Mouse (Mus musculus): ENCODE results near the gene Med13l.

Med13l gene

DNA sequence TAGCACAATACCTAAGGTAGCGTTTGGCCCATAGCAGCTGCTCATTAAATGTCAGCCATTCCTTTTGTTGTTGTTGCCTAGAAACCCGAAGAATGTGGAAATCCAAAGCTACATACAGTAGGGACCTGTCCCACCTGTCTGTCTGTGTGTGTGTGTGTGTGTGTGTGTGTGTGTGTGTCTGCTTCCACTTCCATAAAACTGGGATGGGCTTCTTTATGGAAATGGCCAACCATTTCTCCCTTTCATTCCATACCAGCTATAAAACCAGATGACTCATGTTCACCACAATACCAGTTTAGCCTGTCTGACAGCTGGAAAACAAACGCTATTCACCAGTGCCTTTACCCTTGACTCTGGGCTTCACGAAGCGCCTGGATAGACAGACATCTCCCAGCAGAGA, 249.1 kb downstream of the Med13l start:
- no peak for TF ChIP-seq GATA4 (IDR thresholded peaks at IDR 0.05; ENCODE audit: insufficient replicate concordance, low read length)

DNA sequence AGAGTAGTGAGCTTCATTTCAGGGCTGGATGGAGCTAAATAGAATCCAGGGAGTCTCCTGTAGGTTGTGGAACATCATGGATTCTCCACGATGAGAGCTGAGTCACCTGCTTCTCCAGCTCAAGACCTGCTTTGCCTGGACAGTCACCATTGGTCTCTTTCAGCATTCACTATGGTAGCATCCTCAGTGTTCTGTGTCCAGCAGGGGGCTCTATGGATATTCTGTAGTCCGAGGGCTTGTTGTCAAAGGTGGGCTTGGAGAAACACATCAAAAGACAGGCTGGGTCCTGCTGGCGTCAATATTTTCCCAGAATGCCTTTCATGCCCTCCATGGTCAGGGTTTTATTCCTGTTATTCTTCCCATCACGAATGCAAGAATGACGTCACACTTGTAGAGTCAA, 251.2 kb downstream of the Med13l start:
- TF ChIP-seq GATA4 (IDR thresholded peaks at IDR 0.05; ENCODE audit: insufficient replicate concordance, low read length): no peak

DNA sequence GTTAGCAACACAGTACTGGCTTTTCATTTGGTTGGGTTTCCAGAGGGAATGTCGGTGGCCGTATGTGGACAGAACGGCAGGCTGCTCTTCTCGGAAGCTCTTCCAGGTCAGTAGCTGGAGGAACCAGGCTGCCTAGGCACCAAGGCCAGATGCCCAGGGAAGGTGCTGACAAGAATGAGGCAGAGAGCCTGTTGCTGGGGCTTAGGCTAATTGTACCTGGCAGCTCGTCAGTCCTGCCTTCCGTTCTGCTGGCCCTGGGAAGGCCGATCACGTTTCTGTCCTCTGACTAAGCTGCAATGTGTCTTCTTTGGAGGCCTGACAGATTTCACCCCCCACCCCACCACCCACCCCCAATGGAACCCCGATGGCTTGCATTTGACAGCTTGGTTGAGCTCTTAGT, 251.9 kb downstream of the Med13l start:
- TF ChIP-seq GATA4 (IDR thresholded peaks at IDR 0.05; ENCODE audit: insufficient replicate concordance, low read length): no peak

DNA sequence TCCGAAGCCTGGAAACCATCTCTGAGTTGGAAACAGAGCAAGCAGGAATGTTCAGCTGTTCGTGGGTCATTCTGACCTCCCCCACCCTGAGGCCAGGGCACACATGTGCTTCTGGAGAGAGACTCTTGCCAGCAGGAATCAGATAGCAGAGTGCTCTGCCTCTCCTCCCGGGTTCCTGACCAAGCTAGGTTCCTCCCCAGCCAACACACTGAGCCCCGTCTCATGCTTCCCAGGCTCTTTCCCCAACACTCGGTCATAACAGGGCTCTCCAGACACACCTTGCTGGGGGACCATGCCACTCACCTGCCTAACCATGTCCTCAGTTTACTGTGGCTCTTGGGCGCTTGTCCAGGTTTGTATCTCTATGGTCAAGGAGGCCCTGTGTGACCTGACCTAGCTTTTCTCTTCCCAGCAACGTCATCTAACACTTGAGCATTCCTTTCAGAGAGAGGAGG, 252.5 kb downstream of the Med13l start:
- no peak for TF ChIP-seq GATA4 (IDR thresholded peaks at IDR 0.05; ENCODE audit: insufficient replicate concordance, low read length)

DNA sequence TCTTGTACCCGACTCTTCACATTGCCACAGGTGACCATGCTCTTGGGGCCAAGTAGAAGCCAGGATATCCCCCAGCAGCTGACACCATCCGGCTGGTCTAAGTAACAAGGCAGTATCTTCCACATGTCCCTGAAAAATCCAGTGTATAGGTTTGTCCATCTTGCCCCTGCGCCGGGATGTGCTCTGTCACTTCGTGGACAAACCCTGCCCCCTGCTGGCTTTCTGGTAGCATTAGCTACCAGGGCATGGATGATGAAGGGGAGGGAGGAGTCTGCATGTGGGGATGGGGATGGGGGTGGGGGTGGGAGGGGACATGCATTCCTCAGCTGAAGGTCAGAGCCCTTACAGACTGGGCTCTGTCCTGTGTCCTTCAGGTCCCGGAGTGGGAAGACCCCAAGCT, 253.6 kb downstream of the Med13l start:
- no peak for TF ChIP-seq GATA4 (IDR thresholded peaks at IDR 0.05; ENCODE audit: insufficient replicate concordance, low read length)
